Mouse (Mus musculus): ENCODE results near the gene Tasp1. TPM values are rescaled to one million over a fixed set of nuclear protein-coding genes. Genes with fewer than 3 reads are reported as not detected.

Tasp1 gene
- 8.4 and 10.7 TPM in 2 replicates for polyA plus RNA-seq (2012; rRNA removed)

GRCm38 (mm10) chr2:140066353-140067314 is at the start of gene Tasp1:
TSS of gene Tasp1 (minus strand) at chr2:140066805.

Other genes with a start within 250 kb of the Tasp1 start
- gene Gm17374, start 85.2 kb upstream of the Tasp1 start, polyA plus RNA-seq (2012; rRNA removed), result not detected in 2 replicates
- gene Esf1, start 103.8 kb upstream of the Tasp1 start, polyA plus RNA-seq (2012; rRNA removed), result 23.6 and 37.2 TPM in 2 replicates
- gene Ndufaf5, start 103.8 kb upstream of the Tasp1 start, polyA plus RNA-seq (2012; rRNA removed), result 22.2 and 27.7 TPM in 2 replicates

All from central nervous system, embryonic 11.5 days (tissue).